Mouse (Mus musculus): ENCODE results near the gene Trmo.
A peak's percentile ranks its signal among the peaks of the same experiment; 100 is the strongest.

GRCm38 (mm10) chr4:46389013-46389611 lies at the start of gene Trmo:
- TF ChIP-seq CEBPB (IDR thresholded peaks at IDR 0.05; ENCODE audit: low read depth) (no peak), CTCF (IDR thresholded peaks at IDR 0.05; ENCODE audit: control insufficient read depth, insufficient read depth, insufficient read length) (no peak), FOSL1 (IDR thresholded peaks at IDR 0.05; ENCODE audit: insufficient read depth, low read length, poor library complexity, severe bottlenecking) (no peak), MAX (IDR thresholded peaks at IDR 0.05) (peak; percentile 94), USF1 (IDR thresholded peaks at IDR 0.05; ENCODE audit: low read depth) (peak; percentile 96), MYOG (IDR thresholded peaks at IDR 0.05; ENCODE audit: control insufficient read depth, extremely low read depth, insufficient read length) (no peak)
